Comparison of ENCODE assay signal across 30 mouse cellular contexts in genomic region chr3:81482742-81483141, GRCm38 (mm10).
"Had no signal": no experiment of that assay in that cellular context is flagged by ENCODE, and none has a peak within 500 bp of the region (broad histone marks: within the 10 kb centered on the region; RNA-seq: fewer than 3 reads in every experiment).

No protein-coding gene starts in this region.

- H3K4me1 ChIP-seq: limb, embryonic 10.5 days; limb, embryonic 12.5 days; limb, embryonic 13.5 days; limb, embryonic 15.5 days; liver, embryonic 12.5 days; liver, embryonic 13.5 days; liver, embryonic 15.5 days; lung, embryonic 15.5 days; megakaryocyte, embryonic 14.5 days; midbrain, embryonic 12.5 days; midbrain, embryonic 13.5 days; midbrain, embryonic 15.5 days; neural tube, embryonic 12.5 days; neural tube, embryonic 13.5 days had no signal

- H3K36me3 ChIP-seq: limb, embryonic 10.5 days; limb, embryonic 12.5 days; limb, embryonic 13.5 days; limb, embryonic 15.5 days; liver, embryonic 12.5 days; liver, embryonic 13.5 days; liver, embryonic 15.5 days; lung, embryonic 15.5 days; midbrain, embryonic 10.5 days; midbrain, embryonic 12.5 days; midbrain, embryonic 13.5 days; midbrain, embryonic 15.5 days; neural tube, embryonic 12.5 days; neural tube, embryonic 13.5 days had no signal

- H3K9me3 ChIP-seq: limb, embryonic 10.5 days; limb, embryonic 12.5 days; limb, embryonic 13.5 days; limb, embryonic 15.5 days; liver, embryonic 12.5 days; liver, embryonic 13.5 days; liver, embryonic 15.5 days; lung, embryonic 15.5 days; megakaryocyte, embryonic 14.5 days; midbrain, embryonic 10.5 days; midbrain, embryonic 12.5 days; midbrain, embryonic 13.5 days; midbrain, embryonic 15.5 days; neural tube, embryonic 12.5 days; neural tube, embryonic 13.5 days had no signal

- H3K27me3 ChIP-seq: limb, embryonic 12.5 days; limb, embryonic 13.5 days; limb, embryonic 15.5 days; liver, embryonic 12.5 days; liver, embryonic 13.5 days; liver, embryonic 15.5 days; lung, embryonic 15.5 days; megakaryocyte, embryonic 14.5 days; midbrain, embryonic 12.5 days; midbrain, embryonic 13.5 days; midbrain, embryonic 15.5 days; neural tube, embryonic 12.5 days; neural tube, embryonic 13.5 days had no signal

- DNase-seq: liver; liver, embryonic 13.5 days; liver, postnatal 0 days; lung, adult 18-20 months; lung, adult 2 months; lung, postnatal 14 days; lung, postnatal 36 days; lung, postnatal 4 days had no signal

- H3K9ac ChIP-seq: limb, embryonic 12.5 days; limb, embryonic 13.5 days; limb, embryonic 15.5 days; liver, embryonic 12.5 days; liver, embryonic 13.5 days; liver, embryonic 14.5 days; liver, embryonic 15.5 days; liver, postnatal 0 days; lung, embryonic 14.5 days; lung, embryonic 15.5 days; midbrain, embryonic 12.5 days; midbrain, embryonic 13.5 days; midbrain, embryonic 15.5 days; neural tube, embryonic 12.5 days; neural tube, embryonic 13.5 days had no signal

- H3K4me3 ChIP-seq: limb, embryonic 10.5 days; limb, embryonic 12.5 days; limb, embryonic 13.5 days; limb, embryonic 15.5 days; liver, embryonic 12.5 days; liver, embryonic 13.5 days; liver, embryonic 15.5 days; lung, embryonic 15.5 days; megakaryocyte, embryonic 14.5 days; midbrain, embryonic 10.5 days; midbrain, embryonic 12.5 days; midbrain, embryonic 13.5 days; midbrain, embryonic 15.5 days; myocyte; neural tube, embryonic 12.5 days; neural tube, embryonic 13.5 days had no signal

- ATAC-seq: liver, embryonic 12.5 days; liver, postnatal 0 days; lung, postnatal 0 days; midbrain, embryonic 13.5 days; midbrain, embryonic 15.5 days; midbrain, embryonic 16.5 days had no signal

- H3K27ac ChIP-seq: limb, embryonic 10.5 days; limb, embryonic 12.5 days; limb, embryonic 13.5 days; limb, embryonic 15.5 days; liver, embryonic 12.5 days; liver, embryonic 13.5 days; liver, embryonic 14.5 days; liver, embryonic 15.5 days; lung, embryonic 15.5 days; macrophage; midbrain, embryonic 10.5 days; midbrain, embryonic 12.5 days; midbrain, embryonic 13.5 days; midbrain, embryonic 15.5 days; neural tube, embryonic 12.5 days; neural tube, embryonic 13.5 days had no signal

- H3K4me2 ChIP-seq: limb, embryonic 12.5 days; limb, embryonic 13.5 days; limb, embryonic 15.5 days; liver, embryonic 11.5 days; liver, embryonic 12.5 days; liver, embryonic 13.5 days; liver, embryonic 15.5 days; lung, embryonic 14.5 days; lung, embryonic 15.5 days; midbrain, embryonic 11.5 days; midbrain, embryonic 12.5 days; midbrain, embryonic 13.5 days; midbrain, embryonic 15.5 days; neural tube, embryonic 12.5 days; neural tube, embryonic 13.5 days had no signal
